Mouse (Mus musculus) kidney, adult 2 months (tissue): ENCODE measurements around the gene Tpcn1.

Experiments used
- CTCF ChIP-seq: fragments of 200-500 bp; conservative IDR thresholded peaks from 2 replicates; pipeline ENCODE4 v1.5.1; 2011; ENCODE audit warnings: low read depth, mild to moderate bottlenecking, control low read depth, low read length, moderate library complexity, mixed read lengths; ENCODE audit not compliant: insufficient read depth, insufficient read length
- POLR2A ChIP-seq: fragments of 200-500 bp; IDR thresholded peaks from one replicate; pipeline ENCODE4 v1.6.1; 2011; ENCODE audit warnings: low read depth, low read length, control low read depth

DNA sequence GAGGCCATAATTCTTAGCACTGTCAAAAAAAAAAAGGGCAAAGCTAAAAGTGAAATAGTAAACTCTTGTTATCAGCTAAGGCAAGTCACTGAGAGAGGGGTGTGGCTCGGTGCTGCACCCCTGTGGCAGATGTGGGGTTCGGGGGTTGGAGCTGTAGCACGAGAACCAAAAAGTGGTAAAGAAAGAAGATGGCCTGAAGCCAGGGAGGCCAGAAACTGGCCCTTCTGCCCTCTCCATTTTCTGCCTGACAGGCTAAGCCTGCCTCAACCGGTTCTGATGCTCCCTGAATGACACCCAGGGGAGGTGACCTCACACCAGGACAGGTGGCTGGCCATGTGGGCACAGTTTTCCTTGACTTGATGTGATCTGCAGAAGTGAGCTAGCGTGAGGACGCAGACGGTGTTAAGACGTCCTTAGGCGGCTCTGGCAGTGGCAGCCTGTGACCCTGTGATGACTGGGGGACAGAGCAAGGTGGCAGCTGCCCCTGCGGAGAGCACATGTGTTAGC, 10.5 kb downstream of the Tpcn1 start:
- TF ChIP-seq CTCF, result 0 out of 2 replicates have a peak, but pooled peaks have one; percentile 22
- TF ChIP-seq POLR2A, result no peak
